In genomic region chr13:21240788-21241187, GRCm38 (mm10) we compare ENCODE assay signal across 10 mouse cellular contexts. TPM values are rescaled to one million over a fixed set of nuclear protein-coding genes. Genes with fewer than 3 reads are reported as not detected.
DNase-seq lines count a peak whose midpoint lies in the region; ATAC-seq lines count a peak whose summit lies in the region.
"Had no signal": no experiment of that assay in that cellular context is flagged by ENCODE, and none has a peak within 500 bp of the region (broad histone marks: within the 10 kb centered on the region; RNA-seq: fewer than 3 reads in every experiment).

No protein-coding gene starts in this region.

- WGBS in midbrain, embryonic 10.5 days, result 8% methylated on average over 7 of the region's 7 CpGs
- 9% methylated on average over 7 of the region's 7 CpGs for WGBS in midbrain, embryonic 15.5 days
- 6% methylated on average over 7 of the region's 7 CpGs for WGBS in embryonic facial prominence, embryonic 10.5 days

- H3K27me3 ChIP-seq in midbrain, embryonic 10.5 days (ENCODE audit: low read depth, poor library complexity, severe bottlenecking), result peaks cover 35% of the 10 kb centered on the region
- peaks cover 23% of the 10 kb centered on the region; the same call in 1 of the 2 replicates for H3K27me3 ChIP-seq in midbrain, embryonic 15.5 days (replicated peaks)
- peaks cover 29% of the 10 kb centered on the region for H3K27me3 ChIP-seq in embryonic facial prominence, embryonic 10.5 days (replicated peaks; ENCODE audit: low read depth, poor library complexity, severe bottlenecking)

- H3K27ac ChIP-seq in midbrain, embryonic 10.5 days (replicated peaks), result no peak overlapping the region
- no peak overlapping the region for H3K27ac ChIP-seq in midbrain, embryonic 15.5 days
- no peak overlapping the region for H3K27ac ChIP-seq in embryonic facial prominence, embryonic 10.5 days (replicated peaks)
- H3K27ac ChIP-seq: macrophage had no signal

- 0 out of 2 replicates have a peak, but pooled peaks cover 7% of the 10 kb centered on the region for H3K9me3 ChIP-seq in midbrain, embryonic 10.5 days (replicated peaks)
- H3K9me3 ChIP-seq in midbrain, embryonic 15.5 days, result no peaks in the 10 kb centered on the region
- H3K9me3 ChIP-seq in embryonic facial prominence, embryonic 10.5 days, result 0 out of 2 replicates have a peak, but pooled peaks cover 3% of the 10 kb centered on the region

- 0 out of 2 replicates have a peak overlapping the region, but pooled peaks have one; percentile 4 for H3K4me3 ChIP-seq in midbrain, embryonic 10.5 days
- H3K4me3 ChIP-seq in midbrain, embryonic 15.5 days, result no peak overlapping the region
- H3K4me3 ChIP-seq in embryonic facial prominence, embryonic 10.5 days, result no peak overlapping the region

- H3K9ac ChIP-seq in midbrain, embryonic 15.5 days, result no peak overlapping the region

- ATAC-seq in midbrain, embryonic 15.5 days (replicated peaks), result no peak
- ATAC-seq in megakaryocyte-erythroid progenitor cell, adult 5-6 weeks (replicated peaks; ENCODE audit: low FRiP score, low TSS enrichment, poor library complexity, severe bottlenecking), result peak; percentile 49; the same call in 1 of the 2 replicates

- H3K36me3 ChIP-seq in midbrain, embryonic 10.5 days, result no peaks in the 10 kb centered on the region
- no peaks in the 10 kb centered on the region for H3K36me3 ChIP-seq in midbrain, embryonic 15.5 days (replicated peaks)
- no peaks in the 10 kb centered on the region for H3K36me3 ChIP-seq in embryonic facial prominence, embryonic 10.5 days (replicated peaks)

- peak; percentile 28 for DNase-seq in adrenal gland, adult 2 months
- no peak for DNase-seq in adrenal gland, postnatal 10 days
- peak; percentile 67 for DNase-seq in midbrain, embryonic 10.5 days (ENCODE audit: low spot score)
- peak; percentile 82 for DNase-seq in embryonic facial prominence, embryonic 10.5 days (ENCODE audit: low spot score)
- DNase-seq in urinary bladder, postnatal 14 days (ENCODE audit: low spot score), result no peak
- no peak for DNase-seq in thymus, postnatal 10 days (ENCODE audit: low spot score in 2 of 2)

- peaks cover 13% of the 10 kb centered on the region for H3K4me1 ChIP-seq in midbrain, embryonic 10.5 days
- H3K4me1 ChIP-seq in midbrain, embryonic 15.5 days, result no peaks in the 10 kb centered on the region
- H3K4me1 ChIP-seq in embryonic facial prominence, embryonic 10.5 days, result peaks cover 32% of the 10 kb centered on the region

- no peak overlapping the region for H3K4me2 ChIP-seq in midbrain, embryonic 15.5 days

RNA-seq across cellular contexts. Expression of gene Gpx5, which starts 51.7 kb away (rescaled TPM):
- total RNA-seq in adrenal gland, adult 2 months (2021), result not detected
- polyA plus RNA-seq in adrenal gland, adult 2 months (2012; rRNA removed), result not detected in 2 replicates
- not detected for total RNA-seq in adrenal gland, postnatal 10 days (2021)
- polyA plus RNA-seq in midbrain, embryonic 10.5 days (2016; fragmentation: Nextera tagmentation; extraction: Ambion mirVana), result not detected in 2 replicates
- polyA plus RNA-seq in midbrain, embryonic 15.5 days (2015; fragmentation: Nextera tagmentation; extraction: Ambion mirVana), result not detected in 2 replicates
- polyA plus RNA-seq in embryonic facial prominence, embryonic 10.5 days (2016; fragmentation: Nextera tagmentation; extraction: Ambion mirVana), result not detected in 2 replicates
- not detected in 2 replicates for total RNA-seq in megakaryocyte-erythroid progenitor cell, adult 5-6 weeks (2014; fragmentation: Nextera tagmentation)
- total RNA-seq in megakaryocyte-erythroid progenitor cell, adult 5-6 weeks (2017), result not detected in 2 replicates
- polyA plus RNA-seq: C2C12, macrophage had no signal

Comparison
In these comparisons a context has a peak if more than half of its experiments do, and no peak if none do; other contexts are left out.
1. DNase-seq: peak in adrenal gland, adult 2 months (single experiment), midbrain, embryonic 10.5 days (single experiment) and embryonic facial prominence, embryonic 10.5 days (single experiment); none in adrenal gland, postnatal 10 days (single experiment), urinary bladder, postnatal 14 days (single experiment) and thymus, postnatal 10 days (0 of 2).